Mouse (Mus musculus) kidney, adult 2 months (tissue): ENCODE measurements around the gene Sycp3.

Experiments
- CTCF ChIP-seq: fragments of 200-500 bp; conservative IDR thresholded peaks from 2 replicates; pipeline ENCODE4 v1.5.1; 2011; ENCODE audit warnings: low read depth, mild to moderate bottlenecking, control low read depth, low read length, moderate library complexity, mixed read lengths; ENCODE audit not compliant: insufficient read depth, insufficient read length
- POLR2A ChIP-seq: fragments of 200-500 bp; IDR thresholded peaks from one replicate; pipeline ENCODE4 v1.6.1; 2011; ENCODE audit warnings: low read depth, low read length, control low read depth

- TF ChIP-seq POLR2A (no peak), CTCF (no peak)
Observed at GRCm38 (mm10) chr10:88457816-88458215, 1.6 kb upstream of the Sycp3 start.
